Mouse (Mus musculus) gastrocnemius, postnatal 25 days (tissue): ENCODE results near the gene Gm8251. TPM values are rescaled to one million over a fixed set of nuclear protein-coding genes. Genes with fewer than 3 reads are reported as not detected.
"Not testable (repeated sequence)": the region's sequence is repeated elsewhere in the genome, so short reads cannot be mapped to it uniquely, and the experiment has no call there.

Experiments
- DNase-seq: peaks from one replicate; pipeline ENCODE4 v3.0.0; 2022
- long read RNA-seq, 2 experiments: library from polyadenylated mRNA; stranded (forward); transcript quantifications; one replicate each; pipeline ENCODE4 v2.0.0; 2021
- total RNA-seq, 2 experiments: library from RNA; stranded (reverse); gene quantifications; 1 replicate in 1 of 2; 2 replicates in 1 of 2; pipeline ENCODE4 v1.2.3; 2021

The Gm8251 gene
- total RNA-seq: not detected
- long read RNA-seq, experiment 1: 0 reads
- long read RNA-seq, experiment 2: 0 reads

- DNase-seq: no peak
These were observed at the start of gene Gm8251 for GRCm38 (mm10) chr1:44061836-44062235. Gm8251 (minus strand) TSS chr1:44061936.

GRCm38 (mm10) chr1:44102939-44103338 lies 41.2 kb upstream of the Gm8251 start:
- DNase-seq: no peak

GRCm38 (mm10) chr1:44102259-44102717 lies 40.6 kb upstream of the Gm8251 start, which contains the start of gene Tex30:
Tex30 (minus strand) TSS chr1:44102441.
- DNase-seq: peak; percentile 93

GRCm38 (mm10) chr1:44101448-44102225 lies 39.9 kb upstream of the Gm8251 start:
- DNase-seq: peak; percentile 8

- no peak for DNase-seq
These were observed 2.9 kb upstream of the Gm8251 start for GRCm38 (mm10) chr1:44064625-44065024.

- DNase-seq: no peak
These were observed 1.7 kb upstream of the Gm8251 start for GRCm38 (mm10) chr1:44063439-44063838.

GRCm38 (mm10) chr1:44057805-44058204 lies 3.9 kb downstream of the Gm8251 start:
- DNase-seq: no peak

- no peak for DNase-seq
These were observed 15.2 kb downstream of the Gm8251 start for GRCm38 (mm10) chr1:44046556-44046955.

GRCm38 (mm10) chr1:44045689-44046088 lies 16.0 kb downstream of the Gm8251 start:
- DNase-seq: not testable (repeated sequence)

- no peak for DNase-seq
These were observed 19.2 kb downstream of the Gm8251 start for GRCm38 (mm10) chr1:44042555-44042915.

- DNase-seq: no peak
These were observed 19.8 kb downstream of the Gm8251 start for GRCm38 (mm10) chr1:44041797-44042554.

- DNase-seq: no peak
These were observed 28.8 kb downstream of the Gm8251 start for GRCm38 (mm10) chr1:44032948-44033347.

- no peak for DNase-seq
These were observed 29.5 kb downstream of the Gm8251 start for GRCm38 (mm10) chr1:44032213-44032612.

GRCm38 (mm10) chr1:44027651-44028050 lies 34.1 kb downstream of the Gm8251 start:
- DNase-seq: peak; percentile 39

- peak; percentile 54 for DNase-seq
These were observed 39.1 kb downstream of the Gm8251 start for GRCm38 (mm10) chr1:44022656-44023055.

GRCm38 (mm10) chr1:44019934-44020333 lies 41.8 kb downstream of the Gm8251 start, which contains the start of gene Mettl21c:
Mettl21c (minus strand) TSS chr1:44020034.
- no peak for DNase-seq

- peak; percentile 13 for DNase-seq
These were observed 46.2 kb downstream of the Gm8251 start for GRCm38 (mm10) chr1:44015556-44015955.

Other genes with a start within 250 kb of the Gm8251 start
- gene Uxs1, start 234.1 kb downstream of the Gm8251 start, total RNA-seq: 10 to 100 TPM; 11.7 to 15.6 TPM
- 10 to 100 TPM; 32.6 to 33.1 TPM for gene Tpp2, start 128.3 kb downstream of the Gm8251 start, total RNA-seq
- 100 to 1,000 TPM in 1 of 2 experiments, 10 to 100 TPM in 1; 37.6 to 145 TPM for gene Mettl21c, start 41.9 kb downstream of the Gm8251 start, total RNA-seq
- 1 to 10 TPM; 5.0 to 5.4 TPM for gene Tex30, start 40.5 kb upstream of the Gm8251 start, total RNA-seq
- 1 to 10 TPM; 6.7 to 7.7 TPM for gene Kdelc1, start 56.9 kb upstream of the Gm8251 start, total RNA-seq
- 1 to 10 TPM; 6.9 to 8.8 TPM for gene Bivm, start 57.0 kb upstream of the Gm8251 start, total RNA-seq
- 10 to 100 TPM; 11.2 to 15.3 TPM for gene Ercc5, start 85.8 kb upstream of the Gm8251 start, total RNA-seq
- gene Mettl21e, start 157.0 kb upstream of the Gm8251 start, total RNA-seq: 10 to 100 TPM; 12.4 to 12.6 TPM